18 mouse cellular contexts compared by ENCODE assay signal in the genomic region with DNA sequence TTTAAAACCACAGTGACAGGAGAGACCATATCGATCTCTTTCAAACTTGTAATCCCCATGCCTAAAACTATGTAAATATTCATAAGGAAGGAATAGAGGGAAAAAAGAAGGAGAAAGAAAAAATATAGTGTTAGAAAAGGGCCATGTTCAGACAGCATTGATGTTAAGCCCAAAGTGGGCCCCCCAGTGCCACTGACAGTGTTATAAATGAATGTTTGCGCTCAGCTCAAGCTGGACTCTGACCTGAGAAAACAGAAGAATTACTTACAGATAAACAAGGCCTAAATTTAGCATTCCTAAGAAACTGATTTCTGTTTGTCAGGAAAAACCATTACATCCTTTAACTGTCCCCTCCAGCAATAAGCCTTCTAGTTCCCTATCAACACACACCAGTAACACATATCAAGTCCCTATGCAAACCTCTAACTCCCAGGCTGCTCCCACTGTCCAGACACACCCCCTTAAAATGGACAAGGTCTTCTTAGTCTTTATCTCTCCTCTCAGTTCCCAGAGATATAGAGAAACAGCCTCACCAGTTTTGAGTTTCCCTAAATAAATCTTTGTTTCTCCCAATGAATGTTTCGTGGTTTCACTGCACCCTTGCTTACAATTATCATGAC.
"Had no signal": no experiment of that assay in that cellular context is flagged by ENCODE, and none has a peak within 500 bp of the region (broad histone marks: within the 10 kb centered on the region; RNA-seq: fewer than 3 reads in every experiment).

No protein-coding gene starts in this region.

- H3K4me1 ChIP-seq: limb, embryonic 12.5 days; limb, embryonic 15.5 days; midbrain, embryonic 12.5 days; midbrain, embryonic 15.5 days; neural tube, embryonic 12.5 days; neural tube, embryonic 15.5 days had no signal

- H3K9me3 ChIP-seq: limb, embryonic 12.5 days; limb, embryonic 15.5 days; midbrain, embryonic 12.5 days; midbrain, embryonic 15.5 days; neural tube, embryonic 12.5 days; neural tube, embryonic 15.5 days had no signal

- H3K4me2 ChIP-seq: limb, embryonic 12.5 days; limb, embryonic 15.5 days; lung, embryonic 14.5 days; midbrain, embryonic 12.5 days; midbrain, embryonic 15.5 days; neural tube, embryonic 12.5 days; neural tube, embryonic 15.5 days had no signal

- H3K4me3 ChIP-seq: limb, embryonic 12.5 days; limb, embryonic 15.5 days; midbrain, embryonic 12.5 days; midbrain, embryonic 15.5 days; neural tube, embryonic 12.5 days; neural tube, embryonic 15.5 days had no signal

- H3K27me3 ChIP-seq: limb, embryonic 12.5 days; limb, embryonic 15.5 days; midbrain, embryonic 12.5 days; midbrain, embryonic 15.5 days; neural tube, embryonic 12.5 days; neural tube, embryonic 15.5 days had no signal

- DNase-seq: kidney, adult 2 months; kidney, postnatal 36 days; left cerebral cortex, postnatal 4 days; lung, embryonic 14.5 days; right cerebral cortex, adult 18-20 months; right cerebral cortex, postnatal 14 days; right cerebral cortex, postnatal 4 days; thymus, postnatal 25 days had no signal

- H3K36me3 ChIP-seq: limb, embryonic 12.5 days; limb, embryonic 15.5 days; midbrain, embryonic 12.5 days; midbrain, embryonic 15.5 days; neural tube, embryonic 12.5 days; neural tube, embryonic 15.5 days had no signal

- ATAC-seq: lung, postnatal 0 days; midbrain, embryonic 15.5 days had no signal

- H3K27ac ChIP-seq: kidney, postnatal 0 days; limb, embryonic 12.5 days; limb, embryonic 15.5 days; macrophage; midbrain, embryonic 12.5 days; midbrain, embryonic 15.5 days; neural tube, embryonic 12.5 days; neural tube, embryonic 15.5 days; stomach, postnatal 0 days had no signal

- H3K9ac ChIP-seq: limb, embryonic 12.5 days; limb, embryonic 15.5 days; lung, embryonic 14.5 days; midbrain, embryonic 12.5 days; midbrain, embryonic 15.5 days; neural tube, embryonic 12.5 days; neural tube, embryonic 15.5 days had no signal
